Mouse (Mus musculus) thymus, adult 2 months (tissue): Measurements from ENCODE around the gene Sqstm1.

Experiments used
- CTCF ChIP-seq: fragments of 200-500 bp; IDR thresholded peaks from 2 replicates; pipeline ENCODE4 v1.5.1; 2012; ENCODE audit warnings: mild to moderate bottlenecking, control low read depth, low read length, moderate library complexity, borderline replicate concordance; ENCODE audit not compliant: control insufficient read depth, poor library complexity, insufficient read depth; ENCODE audit errors: extremely low read depth
- POLR2A ChIP-seq: fragments of 200-500 bp; IDR thresholded peaks from 2 replicates; pipeline ENCODE4 v1.6.1; 2012; ENCODE audit warnings: mild to moderate bottlenecking, low read length, control low read depth, moderate library complexity; ENCODE audit not compliant: control insufficient read depth, poor library complexity, insufficient read depth; ENCODE audit errors: extremely low read depth

DNA sequence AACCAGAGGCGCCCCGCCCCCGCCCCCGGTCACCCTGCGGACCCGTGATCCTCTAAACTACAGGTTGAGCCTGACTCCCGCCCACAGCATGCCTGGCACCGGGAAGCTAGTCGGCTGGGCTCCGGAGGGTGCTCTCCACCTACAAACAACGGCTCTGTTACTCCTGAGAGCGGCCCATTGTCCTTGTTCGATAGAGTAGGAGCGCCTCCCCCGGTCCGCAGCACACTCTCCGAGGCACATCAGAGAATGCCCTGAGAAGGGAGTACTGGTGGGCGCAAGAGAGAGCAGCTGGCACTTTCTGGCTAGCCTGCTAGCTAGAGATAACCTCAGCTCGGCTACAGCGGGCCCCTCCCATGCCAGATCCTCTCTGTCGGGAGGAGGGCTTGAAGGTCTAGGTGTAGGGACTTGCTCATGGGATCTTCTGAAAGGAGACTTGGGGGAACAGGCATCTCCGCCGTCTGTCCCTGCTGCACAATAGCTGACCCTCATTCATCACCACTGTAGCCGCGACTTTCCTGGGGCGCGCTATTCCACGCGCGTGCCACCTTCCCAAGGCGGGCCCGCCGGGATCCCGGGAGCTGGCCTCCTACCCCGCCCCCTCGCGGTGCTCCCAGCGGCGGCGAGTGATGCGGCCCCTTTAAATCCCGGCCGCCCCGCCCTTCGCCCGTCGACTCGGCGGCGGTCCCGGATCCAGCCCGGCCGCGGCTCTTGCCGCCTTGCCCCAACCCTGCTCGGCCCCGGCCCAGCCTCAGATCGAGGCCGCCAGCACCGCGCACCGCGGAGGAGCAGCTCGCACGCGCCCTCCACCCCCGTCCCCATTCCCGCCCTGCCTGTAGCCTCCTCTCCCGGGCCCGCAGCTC lies 14.3 kb upstream of the Sqstm1 start:
- peak; percentile 29; the same call in 1 of the 2 replicates for TF ChIP-seq CTCF
- no peak; the same call in 1 of the 2 replicates for TF ChIP-seq POLR2A
